Mouse (Mus musculus): ENCODE measurements around the gene Syt1. TPM values are rescaled to one million over a fixed set of nuclear protein-coding genes. Genes with fewer than 3 reads are reported as not detected.

Syt1 gene
- polyA plus RNA-seq, 1 experiment from 2014 or later = 5.5 TPM

DNA sequence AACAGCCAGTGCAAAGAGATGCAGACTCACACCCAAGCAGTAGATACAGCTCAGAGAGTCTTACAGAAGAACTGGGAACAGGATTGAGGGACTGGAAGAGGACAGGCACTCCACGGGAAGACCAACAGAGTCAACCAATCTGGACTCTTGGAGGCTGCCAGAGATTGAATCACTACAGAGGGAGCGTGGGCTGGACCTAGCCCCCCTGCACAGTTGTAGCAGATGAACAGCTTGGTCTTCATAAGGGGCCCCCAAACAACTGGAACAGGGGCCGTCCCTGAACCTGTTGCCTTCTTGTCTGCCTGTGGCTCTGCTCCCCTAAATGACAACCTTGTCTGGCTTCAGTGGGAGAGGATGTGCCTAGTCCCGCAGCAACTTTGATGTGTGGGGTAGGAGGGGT, 375.2 kb downstream of the Syt1 start:
- no peak for ATAC-seq (ENCODE audit: insufficient number of reproducible peaks, insufficient read depth, low FRiP score, low TSS enrichment)

DNA sequence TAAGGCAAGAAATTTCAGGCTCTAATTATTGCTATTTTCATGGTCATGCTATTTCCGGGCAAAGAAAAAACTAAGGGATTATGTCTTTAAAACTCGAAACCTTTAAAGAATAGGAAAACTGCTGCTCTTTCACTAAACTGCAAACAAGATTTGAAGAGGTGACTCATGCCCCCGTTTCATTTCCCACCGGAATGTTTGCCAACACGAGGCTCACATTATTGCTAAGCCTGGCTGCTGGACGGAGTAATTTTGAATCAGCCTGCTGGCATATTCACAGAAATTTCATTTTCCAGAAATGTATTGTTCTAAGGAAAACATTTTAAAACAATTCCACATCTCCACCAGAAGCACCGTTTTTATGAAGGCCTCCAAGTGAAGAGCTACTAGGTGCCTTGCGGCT, 379.9 kb downstream of the Syt1 start:
- Histone ChIP-seq H3K4me1 (no peaks in the 10 kb centered on the region), H3K4me2 (replicated peaks) (no peak overlapping the region), H3K27ac (no peak overlapping the region), H3K4me3 (no peak overlapping the region), H3K36me3 (no peaks in the 10 kb centered on the region), H3K9ac (no peak overlapping the region), H3K9me3 (no peaks in the 10 kb centered on the region), H3K27me3 (no peaks in the 10 kb centered on the region)
- WGBS = 88% methylated on average over 8 of the region's 8 CpGs
- no peak for ATAC-seq (ENCODE audit: insufficient number of reproducible peaks, insufficient read depth, low FRiP score, low TSS enrichment)

More for the DNA sequence above, 375.2 kb downstream of the Syt1 start:
- WGBS = 85% methylated on average over 4 of the region's 4 CpGs
- Histone ChIP-seq H3K4me2 (replicated peaks) (no peak overlapping the region), H3K4me3 (no peak overlapping the region), H3K9ac (no peak overlapping the region), H3K36me3 (no peaks in the 10 kb centered on the region), H3K4me1 (no peaks in the 10 kb centered on the region), H3K27ac (no peak overlapping the region), H3K9me3 (no peaks in the 10 kb centered on the region), H3K27me3 (no peaks in the 10 kb centered on the region)

GRCm38 (mm10) chr10:108626404-108626803, 384.4 kb downstream of the Syt1 start:
- no peaks in the 10 kb centered on the region for H3K9me3 ChIP-seq
- H3K9ac ChIP-seq = no peak overlapping the region
- no peak overlapping the region for H3K27ac ChIP-seq
- 40% methylated on average over 3 of the region's 3 CpGs for WGBS
- H3K4me1 ChIP-seq = no peaks in the 10 kb centered on the region
- H3K36me3 ChIP-seq = no peaks in the 10 kb centered on the region
- no peak overlapping the region for H3K4me3 ChIP-seq
- ATAC-seq (ENCODE audit: insufficient number of reproducible peaks, insufficient read depth, low FRiP score, low TSS enrichment) = no peak
- no peak overlapping the region for H3K4me2 ChIP-seq (replicated peaks)
- H3K27me3 ChIP-seq = no peaks in the 10 kb centered on the region

- H3K4me3 ChIP-seq = no peak overlapping the region
- H3K4me2 ChIP-seq (replicated peaks) = no peak overlapping the region
- H3K27ac ChIP-seq = no peak overlapping the region
- H3K9me3 ChIP-seq = no peaks in the 10 kb centered on the region
- no peak overlapping the region for H3K9ac ChIP-seq
- no peaks in the 10 kb centered on the region for H3K27me3 ChIP-seq
- no peaks in the 10 kb centered on the region for H3K36me3 ChIP-seq
- H3K4me1 ChIP-seq = no peaks in the 10 kb centered on the region
- ATAC-seq (ENCODE audit: insufficient number of reproducible peaks, insufficient read depth, low FRiP score, low TSS enrichment) = no peak
- 51% methylated on average over 4 of the region's 4 CpGs for WGBS
These were observed 387.8 kb downstream of the Syt1 start for GRCm38 (mm10) chr10:108623002-108623401.

- Histone ChIP-seq H3K9me3 (no peaks in the 10 kb centered on the region), H3K36me3 (no peaks in the 10 kb centered on the region), H3K27me3 (no peaks in the 10 kb centered on the region), H3K9ac (no peak overlapping the region), H3K4me3 (no peak overlapping the region), H3K4me1 (no peaks in the 10 kb centered on the region), H3K4me2 (replicated peaks) (no peak overlapping the region), H3K27ac (no peak overlapping the region)
- no peak for ATAC-seq (ENCODE audit: insufficient number of reproducible peaks, insufficient read depth, low FRiP score, low TSS enrichment)
- 87% methylated on average over 5 of the region's 5 CpGs for WGBS
These were observed 390.9 kb downstream of the Syt1 start for GRCm38 (mm10) chr10:108619861-108620260.

DNA sequence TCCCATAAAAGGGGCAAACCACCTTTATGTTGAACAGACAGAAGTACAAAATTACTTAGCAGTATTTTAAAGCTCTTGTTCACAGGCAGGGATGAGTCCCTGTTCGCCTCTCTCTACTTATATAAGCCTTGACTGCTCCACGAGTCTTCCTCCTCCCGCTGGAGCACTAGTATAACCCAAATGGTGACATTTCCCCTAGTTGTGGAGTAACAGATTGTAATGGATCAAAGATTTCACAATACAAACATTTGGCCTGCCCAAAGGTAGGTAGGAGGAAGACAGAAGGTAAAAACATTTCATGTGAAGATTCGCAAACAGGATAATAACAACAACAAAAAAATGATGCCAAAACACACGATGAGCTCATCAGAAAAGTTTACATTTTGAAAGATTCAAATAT, 391.6 kb downstream of the Syt1 start:
- H3K9ac ChIP-seq = no peak overlapping the region
- 90% methylated on average over 5 of the region's 5 CpGs for WGBS
- no peaks in the 10 kb centered on the region for H3K4me1 ChIP-seq
- H3K4me2 ChIP-seq (replicated peaks) = no peak overlapping the region
- no peak overlapping the region for H3K4me3 ChIP-seq
- H3K27ac ChIP-seq = no peak overlapping the region
- no peak for ATAC-seq (ENCODE audit: insufficient number of reproducible peaks, insufficient read depth, low FRiP score, low TSS enrichment)
- H3K27me3 ChIP-seq = no peaks in the 10 kb centered on the region
- no peaks in the 10 kb centered on the region for H3K36me3 ChIP-seq
- H3K9me3 ChIP-seq = no peaks in the 10 kb centered on the region

DNA sequence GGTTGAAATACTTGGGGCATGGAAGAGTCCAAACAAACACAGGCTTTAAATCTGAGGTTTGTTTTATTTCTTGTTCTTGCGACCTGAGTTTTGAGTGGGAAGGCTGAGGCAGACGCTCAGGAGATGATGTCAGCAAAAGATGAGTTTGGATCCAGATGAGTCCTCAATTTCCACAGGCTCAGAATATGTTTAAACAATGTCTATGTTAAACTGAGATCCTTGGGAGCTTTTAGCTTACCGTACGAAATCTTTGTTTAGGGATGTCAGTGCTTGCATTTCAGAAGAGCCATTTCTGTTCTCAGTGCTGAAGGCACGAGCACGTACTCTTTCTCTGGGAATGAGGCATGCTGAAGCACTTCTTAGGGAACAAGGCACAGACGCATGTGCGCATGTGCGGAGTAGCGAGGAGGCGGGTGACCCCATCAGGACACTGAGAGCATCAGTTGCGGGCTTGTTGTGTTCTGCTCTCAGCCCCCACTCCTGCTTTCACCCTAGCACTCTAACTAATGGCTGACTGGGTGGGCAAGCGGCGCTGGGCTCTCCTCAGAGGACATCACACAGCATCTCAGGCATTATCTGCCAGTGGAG, 400.6 kb downstream of the Syt1 start:
- no peak overlapping the region for H3K4me3 ChIP-seq
- no peak for ATAC-seq (ENCODE audit: insufficient number of reproducible peaks, insufficient read depth, low FRiP score, low TSS enrichment)
- no peaks in the 10 kb centered on the region for H3K4me1 ChIP-seq
- H3K4me2 ChIP-seq (replicated peaks) = no peak overlapping the region
- no peaks in the 10 kb centered on the region for H3K36me3 ChIP-seq
- H3K27ac ChIP-seq = no peak overlapping the region
- H3K9ac ChIP-seq = no peak overlapping the region
- 79% methylated on average over 14 of the region's 14 CpGs for WGBS
- H3K27me3 ChIP-seq = no peaks in the 10 kb centered on the region
- no peaks in the 10 kb centered on the region for H3K9me3 ChIP-seq

- no peak for ATAC-seq (ENCODE audit: insufficient number of reproducible peaks, insufficient read depth, low FRiP score, low TSS enrichment)
- H3K4me3 ChIP-seq = no peak overlapping the region
- H3K27ac ChIP-seq = no peak overlapping the region
- H3K9ac ChIP-seq = no peak overlapping the region
- H3K4me1 ChIP-seq = no peaks in the 10 kb centered on the region
- 93% methylated on average over 8 of the region's 8 CpGs for WGBS
- H3K4me2 ChIP-seq (replicated peaks) = no peak overlapping the region
- H3K36me3 ChIP-seq = no peaks in the 10 kb centered on the region
- H3K9me3 ChIP-seq = peaks cover 7% of the 10 kb centered on the region; the same call in 1 of the 2 replicates
- no peaks in the 10 kb centered on the region for H3K27me3 ChIP-seq
These were observed 408.9 kb downstream of the Syt1 start for GRCm38 (mm10) chr10:108601672-108602412.

GRCm38 (mm10) chr10:108600693-108601092, 410.1 kb downstream of the Syt1 start:
- no peak overlapping the region for H3K4me3 ChIP-seq
- no peak for ATAC-seq (ENCODE audit: insufficient number of reproducible peaks, insufficient read depth, low FRiP score, low TSS enrichment)
- H3K27ac ChIP-seq = no peak overlapping the region
- WGBS = 86% methylated on average over 9 of the region's 9 CpGs
- no peak overlapping the region for H3K9ac ChIP-seq
- no peak overlapping the region for H3K4me2 ChIP-seq (replicated peaks)
- no peaks in the 10 kb centered on the region for H3K36me3 ChIP-seq
- peaks cover 7% of the 10 kb centered on the region; the same call in 1 of the 2 replicates for H3K9me3 ChIP-seq
- H3K27me3 ChIP-seq = no peaks in the 10 kb centered on the region
- H3K4me1 ChIP-seq = no peaks in the 10 kb centered on the region

DNA sequence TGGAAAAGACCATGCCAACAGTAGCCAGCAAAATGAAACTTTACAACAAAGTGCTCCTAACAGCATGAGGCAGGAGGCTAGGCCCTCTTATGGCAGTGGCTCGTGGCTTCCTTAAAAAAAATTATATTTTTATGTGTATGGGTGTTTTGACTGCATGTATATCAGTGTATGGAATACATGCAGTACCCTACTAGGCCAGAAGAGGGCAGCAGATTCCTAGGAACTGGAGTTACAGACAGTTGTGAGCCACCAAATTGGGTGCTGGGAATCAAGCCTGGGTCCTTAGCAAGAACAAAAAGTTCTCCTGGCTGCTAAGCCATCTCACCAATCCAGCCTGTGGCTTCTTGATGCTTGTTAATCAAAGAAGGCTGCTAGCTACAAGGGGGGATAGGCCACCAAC, 413.4 kb downstream of the Syt1 start:
- Histone ChIP-seq H3K36me3 (no peaks in the 10 kb centered on the region), H3K9ac (no peak overlapping the region), H3K4me3 (no peak overlapping the region), H3K27ac (no peak overlapping the region), H3K4me2 (replicated peaks) (no peak overlapping the region), H3K4me1 (no peaks in the 10 kb centered on the region), H3K27me3 (no peaks in the 10 kb centered on the region), H3K9me3 (peaks cover 7% of the 10 kb centered on the region; the same call in 1 of the 2 replicates)
- ATAC-seq (ENCODE audit: insufficient number of reproducible peaks, insufficient read depth, low FRiP score, low TSS enrichment) = no peak
- WGBS = 85% methylated on average over 1 of the region's 1 CpGs

DNA sequence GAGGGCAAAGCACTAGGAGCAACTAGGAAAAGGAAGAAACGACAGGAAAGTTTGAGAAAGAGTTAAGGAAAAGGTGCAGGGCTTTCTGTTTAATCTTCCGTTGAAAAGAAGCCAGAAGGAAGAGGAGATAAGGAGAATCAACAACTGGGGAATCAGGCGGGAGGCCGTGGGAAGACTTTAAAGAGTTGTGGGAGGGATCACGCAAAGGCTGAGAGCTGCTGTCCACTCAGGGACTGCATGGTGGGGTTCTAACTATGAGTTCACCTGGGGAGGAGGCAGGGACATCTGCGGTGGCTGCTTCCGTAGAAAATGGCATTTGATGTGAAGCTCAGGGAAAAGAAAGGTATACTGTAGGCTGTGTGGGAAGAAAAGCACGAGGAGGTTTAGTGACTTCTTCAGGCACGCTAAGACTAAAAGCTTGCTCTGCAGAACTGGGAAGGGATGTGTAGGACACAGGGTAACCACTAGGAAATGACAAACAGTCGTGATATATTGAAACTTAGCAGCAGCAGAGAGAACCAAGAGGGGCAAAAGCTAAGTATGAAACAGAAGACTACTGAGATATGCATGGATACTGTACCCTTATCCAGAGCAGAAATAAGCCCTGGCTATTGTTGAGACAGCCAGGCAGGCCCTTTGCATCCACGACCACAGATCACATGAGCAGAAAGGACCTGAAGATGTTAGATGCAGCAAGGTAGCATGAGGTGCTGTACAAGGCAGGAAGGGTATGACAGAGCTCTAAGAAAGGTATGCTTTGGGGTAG, 414.4 kb downstream of the Syt1 start:
- Histone ChIP-seq H3K36me3 (no peaks in the 10 kb centered on the region), H3K27ac (no peak overlapping the region), H3K4me1 (no peaks in the 10 kb centered on the region), H3K27me3 (no peaks in the 10 kb centered on the region), H3K9ac (no peak overlapping the region), H3K4me2 (replicated peaks) (no peak overlapping the region), H3K4me3 (no peak overlapping the region), H3K9me3 (peaks cover 7% of the 10 kb centered on the region; the same call in 1 of the 2 replicates)
- 71% methylated on average over 11 of the region's 11 CpGs for WGBS
- no peak for ATAC-seq (ENCODE audit: insufficient number of reproducible peaks, insufficient read depth, low FRiP score, low TSS enrichment)

GRCm38 (mm10) chr10:108589355-108589754, 421.4 kb downstream of the Syt1 start:
- no peaks in the 10 kb centered on the region for H3K4me1 ChIP-seq
- H3K27ac ChIP-seq = no peak overlapping the region
- no peak overlapping the region for H3K4me3 ChIP-seq
- H3K27me3 ChIP-seq = no peaks in the 10 kb centered on the region
- 92% methylated on average over 3 of the region's 3 CpGs for whole genome bisulfite sequencing
- H3K4me2 ChIP-seq (replicated peaks) = no peak overlapping the region
- no peak for ATAC-seq (ENCODE audit: insufficient number of reproducible peaks, insufficient read depth, low FRiP score, low TSS enrichment)
- no peak overlapping the region for H3K9ac ChIP-seq
- H3K36me3 ChIP-seq = no peaks in the 10 kb centered on the region
- no peaks in the 10 kb centered on the region for H3K9me3 ChIP-seq

Data from embryonic facial prominence, embryonic 12.5 days (tissue).